Mouse (Mus musculus): ENCODE results near the gene Kcnk6.
"Not testable (repeated sequence)": the region's sequence is repeated elsewhere in the genome, so short reads cannot be mapped to it uniquely, and the experiment has no call there.

Kcnk6 gene

GRCm38 (mm10) chr7:29202577-29202976, 29.7 kb downstream of the Kcnk6 start:
- no peak for DNase-seq (ENCODE audit: low spot score in 2 of 2)

- not testable (repeated sequence) for DNase-seq (ENCODE audit: low spot score in 2 of 2)
These were observed 38.1 kb downstream of the Kcnk6 start for GRCm38 (mm10) chr7:29194230-29194629.

- not testable (repeated sequence) for DNase-seq (ENCODE audit: low spot score in 2 of 2)
These were observed 51.0 kb downstream of the Kcnk6 start for GRCm38 (mm10) chr7:29181323-29181722.

GRCm38 (mm10) chr7:29180854-29181236, 51.5 kb downstream of the Kcnk6 start:
- no peak for DNase-seq (ENCODE audit: low spot score in 2 of 2)

- DNase-seq (ENCODE audit: low spot score in 2 of 2), result peak; percentile 97
These were observed 52.0 kb downstream of the Kcnk6 start, which contains the start of gene Psmd8 for GRCm38 (mm10) chr7:29180077-29180853. Psmd8 (minus strand) TSS chr7:29180701.

- no peak for DNase-seq (ENCODE audit: low spot score in 2 of 2)
These were observed 53.0 kb downstream of the Kcnk6 start for GRCm38 (mm10) chr7:29179323-29179722.

GRCm38 (mm10) chr7:29178106-29178505, 54.2 kb downstream of the Kcnk6 start:
- no peak for DNase-seq (ENCODE audit: low spot score in 2 of 2)

- DNase-seq (ENCODE audit: low spot score in 2 of 2), result no peak
These were observed 59.8 kb downstream of the Kcnk6 start for GRCm38 (mm10) chr7:29172390-29173016.
